Mouse (Mus musculus) embryo, embryonic 10.5 days (tissue): Measurements from ENCODE around the gene Gm5414.

Source experiments
- DNase-seq: peaks from one replicate; pipeline ENCODE4 v3.0.0-alpha.2; 2015; ENCODE audit warnings: low spot score

The Gm5414 gene

GRCm38 (mm10) chr15:101627884-101628283, at the start of gene Gm5414:
Gm5414 (minus strand) TSS chr15:101628188.
- DNase-seq = no peak

GRCm38 (mm10) chr15:101675978-101676377, 48.0 kb upstream of the Gm5414 start:
- DNase-seq = no peak

GRCm38 (mm10) chr15:101652736-101653265, 24.8 kb upstream of the Gm5414 start:
- DNase-seq = no peak

GRCm38 (mm10) chr15:101647280-101647679, 19.3 kb upstream of the Gm5414 start, which contains the start of gene Gm5478:
Gm5478 (minus strand) TSS chr15:101647380.
- no peak for DNase-seq

GRCm38 (mm10) chr15:101599123-101599522, 28.9 kb downstream of the Gm5414 start:
- no peak for DNase-seq

- DNase-seq = no peak
Measured at GRCm38 (mm10) chr15:101588216-101588615, 39.8 kb downstream of the Gm5414 start.

- no peak for DNase-seq
Measured at GRCm38 (mm10) chr15:101584456-101584855, 43.5 kb downstream of the Gm5414 start.

GRCm38 (mm10) chr15:101583211-101583965, 44.6 kb downstream of the Gm5414 start:
- no peak for DNase-seq

- DNase-seq = no peak
Measured at GRCm38 (mm10) chr15:101581701-101582100, 46.3 kb downstream of the Gm5414 start.

- DNase-seq = no peak
Measured at GRCm38 (mm10) chr15:101575506-101575905, 52.5 kb downstream of the Gm5414 start.
